12 mouse cellular contexts compared by ENCODE assay signal in the genomic region with DNA sequence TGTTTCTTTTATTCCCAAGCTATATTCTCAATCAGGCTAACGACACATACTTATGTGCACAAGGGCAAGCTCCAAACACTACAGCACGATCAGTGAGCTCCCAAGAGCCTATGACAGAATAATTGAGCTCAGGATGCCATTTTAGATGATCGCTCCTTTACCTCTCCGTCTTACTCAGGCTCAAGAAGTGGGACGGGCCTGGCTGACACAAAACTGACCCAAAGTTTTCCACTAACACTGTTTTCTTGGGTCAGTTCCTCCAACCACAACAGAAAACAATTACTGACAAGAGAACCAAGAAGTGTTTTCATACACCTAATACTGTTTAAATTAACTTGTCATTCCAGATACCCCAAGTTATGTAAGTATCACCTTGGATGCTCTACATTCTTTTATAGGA. TPM values are rescaled to one million over a fixed set of nuclear protein-coding genes. Genes with fewer than 3 reads are reported as not detected.
A peak's percentile ranks its signal among the peaks of the same experiment; 100 is the strongest.
DNase-seq lines count a peak whose midpoint lies in the region; ATAC-seq lines count a peak whose summit lies in the region.
"Had no signal": no experiment of that assay in that cellular context is flagged by ENCODE, and none has a peak within 500 bp of the region (broad histone marks: within the 10 kb centered on the region; RNA-seq: fewer than 3 reads in every experiment).

No protein-coding gene starts in this region.

- ATAC-seq in kidney, embryonic 14.5 days (ENCODE audit: low FRiP score, low TSS enrichment), result no peak
- ATAC-seq in embryonic facial prominence, embryonic 12.5 days (ENCODE audit: insufficient number of reproducible peaks, insufficient read depth, low FRiP score, low TSS enrichment), result no peak
- no peak for ATAC-seq in hindbrain, embryonic 13.5 days (ENCODE audit: low FRiP score)
- no peak for ATAC-seq in inflammation-experienced regulatory T-cells, adult 6 months

- no peaks in the 10 kb centered on the region for H3K9me3 ChIP-seq in kidney, embryonic 14.5 days (ENCODE audit: control insufficient read depth, low read length)
- no peaks in the 10 kb centered on the region for H3K9me3 ChIP-seq in embryonic facial prominence, embryonic 12.5 days
- no peaks in the 10 kb centered on the region for H3K9me3 ChIP-seq in hindbrain, embryonic 13.5 days

- no peaks in the 10 kb centered on the region for H3K27me3 ChIP-seq in kidney, embryonic 14.5 days (ENCODE audit: control insufficient read depth, insufficient read depth, low read length)
- no peaks in the 10 kb centered on the region for H3K27me3 ChIP-seq in embryonic facial prominence, embryonic 12.5 days
- no peaks in the 10 kb centered on the region for H3K27me3 ChIP-seq in hindbrain, embryonic 13.5 days

- H3K79me2 ChIP-seq in macrophage (ENCODE audit: inconsistent target), result peaks cover 71% of the 10 kb centered on the region

- 85% methylated on average over 5 of the region's 5 CpGs for WGBS in kidney, embryonic 14.5 days
- WGBS in embryonic facial prominence, embryonic 12.5 days, result 83% methylated on average over 5 of the region's 5 CpGs
- 88% methylated on average over 5 of the region's 5 CpGs for WGBS in hindbrain, embryonic 13.5 days
- 90% methylated on average over 5 of the region's 5 CpGs for WGBS in macrophage (ENCODE audit: missing documents)

- peak overlapping the region; percentile 70; the same call in 1 of the 2 replicates for H3K4me3 ChIP-seq in kidney, embryonic 14.5 days (ENCODE audit: low read length)
- no peak overlapping the region for H3K4me3 ChIP-seq in embryonic facial prominence, embryonic 12.5 days
- H3K4me3 ChIP-seq in hindbrain, embryonic 13.5 days, result 0 out of 2 replicates have a peak overlapping the region, but pooled peaks have one; percentile 82
- H3K4me3 ChIP-seq in macrophage (ENCODE audit: inconsistent target), result 0 out of 2 replicates have a peak overlapping the region, but pooled peaks have one; percentile 61

- no peak overlapping the region for H3K9ac ChIP-seq in kidney, embryonic 14.5 days (ENCODE audit: low read depth, low read length)
- H3K9ac ChIP-seq in embryonic facial prominence, embryonic 12.5 days, result no peak overlapping the region
- H3K9ac ChIP-seq in hindbrain, embryonic 13.5 days, result 0 out of 2 replicates have a peak overlapping the region, but pooled peaks have one; percentile 39

- H3K27ac ChIP-seq in kidney, embryonic 14.5 days (ENCODE audit: low read depth, low read length), result no peak overlapping the region
- no peak overlapping the region for H3K27ac ChIP-seq in embryonic facial prominence, embryonic 12.5 days
- no peak overlapping the region for H3K27ac ChIP-seq in hindbrain, embryonic 13.5 days
- no peak overlapping the region for H3K27ac ChIP-seq in macrophage

- no peaks in the 10 kb centered on the region for H3K36me3 ChIP-seq in kidney, embryonic 14.5 days (ENCODE audit: control insufficient read depth, insufficient read depth, low read length)
- no peaks in the 10 kb centered on the region for H3K36me3 ChIP-seq in embryonic facial prominence, embryonic 12.5 days
- no peaks in the 10 kb centered on the region for H3K36me3 ChIP-seq in hindbrain, embryonic 13.5 days
- H3K36me3 ChIP-seq in macrophage (ENCODE audit: inconsistent target), result no peaks in the 10 kb centered on the region

- DNase-seq in kidney, postnatal 36 days, result no peak
- DNase-seq in spleen, adult 18-20 months, result no peak
- DNase-seq in left cerebral cortex, adult 11 months (ENCODE audit: low spot score), result no peak
- DNase-seq: kidney, adult 8-10 months; lung, adult 18-20 months; right cerebral cortex, adult 18-20 months; thymus, postnatal 14 days had no signal

- peaks cover 17% of the 10 kb centered on the region for H3K4me1 ChIP-seq in kidney, embryonic 14.5 days (ENCODE audit: control insufficient read depth, insufficient read depth, low read length)
- peaks cover 12% of the 10 kb centered on the region for H3K4me1 ChIP-seq in embryonic facial prominence, embryonic 12.5 days
- peaks cover 35% of the 10 kb centered on the region for H3K4me1 ChIP-seq in hindbrain, embryonic 13.5 days (replicated peaks)

- peak overlapping the region; percentile 71; the same call in 1 of the 2 replicates for H3K4me2 ChIP-seq in kidney, embryonic 14.5 days (replicated peaks; ENCODE audit: low read depth, low read length)
- H3K4me2 ChIP-seq in embryonic facial prominence, embryonic 12.5 days (replicated peaks), result peak overlapping the region; percentile 71
- H3K4me2 ChIP-seq in hindbrain, embryonic 13.5 days, result peak overlapping the region; percentile 82; the same call in 1 of the 2 replicates

RNA-seq across cellular contexts. Expression of gene Kbtbd2, which starts 2.8 kb away (rescaled TPM):
- polyA plus RNA-seq in kidney, embryonic 14.5 days (2014; fragmentation: Nextera tagmentation; extraction: Ambion mirVana), result 20.4 and 38.3 TPM in 2 replicates
- 44.8 and 45.6 TPM in 2 replicates for polyA plus RNA-seq in embryonic facial prominence, embryonic 12.5 days (2016; fragmentation: Nextera tagmentation; extraction: Ambion mirVana)
- 28.1 and 33.0 TPM in 2 replicates for polyA plus RNA-seq in hindbrain, embryonic 13.5 days (2015; fragmentation: Nextera tagmentation; extraction: Ambion mirVana)
- total RNA-seq in macrophage (2018; cell fraction: chromatin; rRNA removed), result 10 to 100 TPM; 23.7 to 63.5 (median 34.2) TPM
- 10 to 100 TPM; 27.2 to 50.7 (median 37.4) TPM for total RNA-seq in macrophage (2018; cell fraction: cytosol; rRNA removed)
- 10 to 100 TPM; 34.4 to 66.7 (median 50.1) TPM for total RNA-seq in macrophage (2018; cell fraction: nucleus; rRNA removed)
- 21.0 to 33.2 TPM (median 27.7 TPM) in 3 replicates for polyA plus RNA-seq in macrophage (2018)
- 10 to 100 TPM; 15.7 to 24.7 (median 22.9) TPM for polyA plus RNA-seq in inflammation-experienced regulatory T-cells, adult 6 months (2017; shearing (Covaris generic))

RNA-seq across cellular contexts. Expression of gene Fkbp9, which starts 37.0 kb away (rescaled TPM):
- 56.1 and 103 TPM in 2 replicates for polyA plus RNA-seq in kidney, embryonic 14.5 days (2014; fragmentation: Nextera tagmentation; extraction: Ambion mirVana)
- polyA plus RNA-seq in embryonic facial prominence, embryonic 12.5 days (2016; fragmentation: Nextera tagmentation; extraction: Ambion mirVana), result 130 and 135 TPM in 2 replicates
- polyA plus RNA-seq in hindbrain, embryonic 13.5 days (2015; fragmentation: Nextera tagmentation; extraction: Ambion mirVana), result 39.5 and 41.3 TPM in 2 replicates
- total RNA-seq in macrophage (2018; cell fraction: chromatin; rRNA removed), result 10 to 100 TPM in 3 of 26 experiments, 1 to 10 TPM in 15, under 1 TPM in 8; 0.61 to 34.7 (median 4.0) TPM
- 10 to 100 TPM in 9 of 26 experiments, 1 to 10 TPM in 17; 1.7 to 12.6 (median 5.9) TPM for total RNA-seq in macrophage (2018; cell fraction: cytosol; rRNA removed)
- total RNA-seq in macrophage (2018; cell fraction: nucleus; rRNA removed), result 10 to 100 TPM in 8 of 26 experiments, 1 to 10 TPM in 18; 1.8 to 25.1 (median 6.7) TPM
- polyA plus RNA-seq in macrophage (2018), result 8.7 to 10.5 TPM (median 9.6 TPM) in 3 replicates
- polyA plus RNA-seq in inflammation-experienced regulatory T-cells, adult 6 months (2017; shearing (Covaris generic)), result not detected
